Mouse (Mus musculus): ENCODE results near the gene Trim25.

DNA sequence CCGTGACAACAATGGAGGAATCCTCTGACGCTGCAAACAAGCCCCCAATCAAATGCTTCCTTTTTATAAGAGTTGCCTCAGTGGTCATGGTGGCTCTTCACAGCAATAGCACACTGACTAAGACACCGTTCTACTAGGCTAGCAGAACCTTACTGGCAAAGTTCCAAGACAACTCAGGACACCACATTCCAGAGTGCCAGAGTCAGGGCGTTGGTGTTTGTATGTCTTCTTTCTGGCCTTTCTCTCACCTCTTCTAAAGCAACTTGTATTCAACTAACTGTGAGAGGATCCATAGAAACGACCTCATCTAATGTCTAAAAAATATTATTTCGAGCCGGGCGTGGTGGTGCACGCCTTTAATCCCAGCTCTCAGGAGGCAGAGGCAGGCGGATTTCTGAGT lies 24.3 kb downstream of the Trim25 start:
- TF ChIP-seq CTCF (IDR thresholded peaks at IDR 0.05; ENCODE audit: control insufficient read depth, insufficient read depth, low read length), result no peak
- no peak for TF ChIP-seq POLR2A (IDR thresholded peaks at IDR 0.05; ENCODE audit: borderline replicate concordance, control insufficient read depth, low read depth, low read length)
